Mouse (Mus musculus): ENCODE measurements around the gene Kif20b.

Gene Kif20b

DNA sequence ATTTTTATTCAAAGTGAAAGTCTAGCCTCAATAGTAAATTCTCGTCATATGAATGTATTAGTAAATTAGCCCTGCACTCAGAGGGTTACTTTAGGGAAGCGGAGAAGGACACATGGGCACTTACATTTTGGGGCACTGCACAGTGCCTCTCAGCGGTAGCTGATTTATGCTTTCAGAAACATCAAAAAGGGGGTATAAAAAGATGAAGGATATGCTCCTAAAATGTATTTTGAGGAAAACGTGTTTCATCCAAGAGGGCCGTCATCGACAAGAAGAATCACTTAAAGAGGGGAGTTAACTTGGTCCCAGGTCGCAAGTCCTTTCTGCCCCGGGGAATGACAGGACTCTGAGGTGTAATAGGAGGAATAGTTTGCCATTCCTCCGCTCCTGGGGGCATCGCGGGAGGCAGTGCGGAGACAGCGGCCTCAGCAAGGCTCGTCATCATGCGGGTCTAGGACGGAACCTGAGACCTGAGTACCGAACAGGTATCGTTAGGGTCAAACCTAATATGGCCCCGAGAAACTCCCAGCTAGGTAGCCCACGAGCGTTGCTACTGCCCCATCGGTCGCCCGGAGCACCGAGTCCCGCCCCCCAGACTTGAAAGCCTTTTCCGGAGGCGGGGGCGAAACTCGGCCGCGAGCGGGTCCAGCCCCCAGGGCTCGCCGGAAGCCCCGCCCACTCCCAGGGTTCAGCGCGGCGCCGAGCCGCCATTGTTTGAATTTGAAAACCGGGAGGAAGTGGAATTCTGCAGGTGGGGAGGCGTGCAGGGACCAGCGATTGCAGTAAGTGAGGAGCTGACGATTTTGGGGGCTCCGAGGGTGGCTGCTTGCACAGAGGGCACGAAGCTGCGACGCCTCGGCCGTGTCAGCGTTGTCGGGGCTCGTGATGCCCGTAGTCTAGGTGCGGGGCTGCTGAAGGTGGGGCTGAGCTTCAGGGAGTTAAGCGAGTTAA is at the start of gene Kif20b:
TSS of gene Kif20b (plus strand) at position 710 of the 951 bp plus-strand sequence.
- peak; percentile 92 for DNase-seq (ENCODE audit: low read depth, low spot score)

DNA sequence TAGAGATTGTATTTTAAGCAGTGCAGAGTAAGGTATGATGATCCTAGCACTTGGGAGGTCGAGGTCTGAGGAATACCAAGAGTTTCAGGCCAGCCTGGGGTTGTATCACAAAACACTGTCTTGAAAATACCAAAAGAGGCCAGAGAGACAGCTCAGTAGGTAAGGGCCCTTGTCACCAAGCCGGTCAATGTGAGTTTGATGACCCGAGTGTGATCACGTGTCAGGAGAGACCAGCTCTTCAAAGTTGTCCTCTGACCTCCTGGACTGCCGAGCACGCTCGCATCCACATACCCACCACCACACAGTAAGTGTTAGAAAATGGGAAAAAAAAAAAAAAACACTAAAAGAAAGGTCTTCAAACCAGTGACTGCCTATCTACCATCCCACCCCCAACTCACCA is 45.5 kb upstream of the Kif20b start:
- DNase-seq (ENCODE audit: low read depth, low spot score) = no peak

DNA sequence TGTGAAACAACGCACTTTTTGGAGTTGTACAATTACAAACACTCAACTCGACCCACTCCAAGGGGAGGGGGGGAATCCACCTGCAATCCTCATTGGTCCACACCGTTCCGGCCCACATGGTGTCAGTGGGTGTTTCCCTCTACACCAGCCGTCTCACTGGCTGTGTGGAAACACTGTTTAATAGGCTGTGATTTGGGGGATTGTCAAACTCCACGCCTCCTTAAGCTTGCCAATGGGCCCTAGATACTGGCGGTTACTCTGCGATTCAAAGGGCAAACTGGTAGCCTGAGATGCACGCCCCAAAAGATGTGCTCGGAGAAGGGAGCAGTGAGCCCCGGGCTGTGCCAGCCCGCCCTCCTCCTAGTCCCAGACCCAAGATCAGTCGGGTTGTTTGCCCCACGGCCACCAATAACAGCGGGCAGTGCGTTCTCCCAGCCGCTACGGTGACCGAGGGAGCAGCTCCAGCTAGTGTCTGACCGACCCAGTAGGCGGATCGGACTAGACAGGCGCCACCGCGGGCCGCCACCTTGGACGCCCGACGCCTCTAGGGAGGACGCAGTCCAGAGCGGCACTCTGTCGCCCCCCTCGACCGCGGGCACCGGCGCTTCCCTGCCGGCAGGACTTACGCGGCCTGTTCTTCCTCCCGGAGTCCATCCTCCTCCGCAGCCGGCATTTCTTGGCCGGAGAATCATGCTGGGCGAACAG is 44.1 kb upstream of the Kif20b start:
- peak; percentile 86 for DNase-seq (ENCODE audit: low read depth, low spot score)

DNA sequence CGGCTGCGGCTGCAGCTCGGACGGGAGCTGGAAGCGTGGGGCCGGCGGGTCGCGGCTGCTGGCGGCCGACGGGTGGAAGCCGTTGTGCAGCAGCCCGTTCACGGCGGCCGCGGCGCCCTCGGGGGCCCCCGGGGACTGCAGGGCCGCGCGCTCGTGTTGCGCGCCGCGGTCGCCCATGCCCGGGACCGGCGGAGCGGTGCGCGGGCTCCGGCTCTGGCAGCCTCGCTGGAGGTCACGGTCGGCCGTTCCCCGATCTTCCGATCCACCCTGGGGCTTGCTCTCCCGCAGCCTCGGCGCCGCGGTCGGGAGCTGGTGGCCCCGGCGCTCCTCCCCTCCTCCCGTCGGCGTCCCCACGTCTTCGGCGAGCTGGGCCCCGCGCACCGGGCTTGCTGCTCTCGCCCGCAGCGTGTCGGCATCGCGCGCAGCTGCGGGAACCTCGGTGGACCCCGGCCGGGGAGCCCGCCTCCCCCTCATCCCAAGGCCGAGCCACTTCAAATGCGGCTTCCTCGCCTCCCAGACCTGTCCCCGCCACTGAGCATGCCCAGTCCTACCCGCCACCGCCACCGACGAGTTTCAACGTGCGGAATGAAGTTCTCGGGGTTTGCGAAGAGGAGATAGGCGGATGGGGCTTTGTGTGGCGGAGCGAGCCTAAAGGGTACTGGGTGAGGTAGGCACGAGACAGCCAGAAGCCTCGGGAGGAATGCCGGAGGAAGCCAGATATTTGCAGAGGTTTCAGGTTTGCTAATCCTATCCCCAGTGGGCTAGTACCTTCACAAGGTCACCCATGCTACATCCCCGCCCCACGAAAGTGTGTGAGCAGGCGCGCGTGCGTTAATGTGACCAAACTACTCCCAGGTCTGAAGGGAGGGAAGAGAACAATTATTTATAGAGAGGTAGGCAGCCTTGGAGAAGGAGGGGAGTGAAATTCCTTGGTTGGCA is 43.3 kb upstream of the Kif20b start, which contains the start of gene Pank1:
TSS of gene Pank1 (minus strand) at position 853 of the 939 bp plus-strand sequence.
- peak; percentile 55 for DNase-seq (ENCODE audit: low read depth, low spot score)

GRCm38 (mm10) chr19:34879624-34880023 is 42.5 kb upstream of the Kif20b start:
- no peak for DNase-seq (ENCODE audit: low read depth, low spot score)

DNA sequence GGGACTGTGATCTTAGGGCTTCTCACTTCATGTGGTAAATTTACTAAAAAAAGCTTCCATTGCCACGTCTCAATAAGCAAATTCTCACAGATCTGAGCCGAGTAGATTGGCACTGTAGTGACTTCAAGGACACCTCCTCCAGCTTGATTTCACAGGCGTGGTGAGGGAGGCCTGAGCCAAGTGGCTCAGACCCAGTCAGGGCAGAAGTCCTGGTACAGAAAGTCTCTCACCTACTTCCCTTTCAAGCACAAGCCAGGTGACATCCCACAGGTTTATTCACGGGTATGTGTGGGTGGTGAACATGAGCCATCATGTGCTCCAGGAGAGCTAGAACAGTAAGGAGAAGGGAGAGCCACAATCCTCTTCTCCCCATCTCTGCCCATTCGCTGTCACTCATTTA is 41.0 kb upstream of the Kif20b start:
- DNase-seq (ENCODE audit: low read depth, low spot score) = no peak

DNA sequence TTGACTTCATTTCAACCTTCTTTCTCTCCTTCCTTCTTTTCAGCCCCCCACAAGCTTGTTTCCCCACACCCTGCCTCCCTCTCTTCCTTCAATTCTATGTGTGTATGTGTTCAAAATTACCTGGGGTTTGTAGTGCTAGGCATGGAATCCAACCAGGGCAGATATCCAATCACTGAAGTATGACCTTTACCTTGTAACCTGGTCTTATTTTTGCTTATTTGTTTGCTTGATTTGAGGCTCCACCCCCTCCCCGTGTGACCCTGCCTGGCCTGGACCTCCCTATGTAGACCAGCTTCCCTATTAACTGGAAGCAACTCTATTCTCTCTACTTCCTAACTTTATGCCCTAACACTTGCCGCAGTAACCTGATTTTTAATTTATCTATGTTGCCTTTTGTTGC is 39.7 kb upstream of the Kif20b start:
- DNase-seq (ENCODE audit: low read depth, low spot score) = no peak

- DNase-seq (ENCODE audit: low read depth, low spot score) = no peak
Observed at GRCm38 (mm10) chr19:34883526-34884224, 38.5 kb upstream of the Kif20b start.

- DNase-seq (ENCODE audit: low read depth, low spot score) = no peak
Observed at GRCm38 (mm10) chr19:34886324-34886723, 35.8 kb upstream of the Kif20b start.

DNA sequence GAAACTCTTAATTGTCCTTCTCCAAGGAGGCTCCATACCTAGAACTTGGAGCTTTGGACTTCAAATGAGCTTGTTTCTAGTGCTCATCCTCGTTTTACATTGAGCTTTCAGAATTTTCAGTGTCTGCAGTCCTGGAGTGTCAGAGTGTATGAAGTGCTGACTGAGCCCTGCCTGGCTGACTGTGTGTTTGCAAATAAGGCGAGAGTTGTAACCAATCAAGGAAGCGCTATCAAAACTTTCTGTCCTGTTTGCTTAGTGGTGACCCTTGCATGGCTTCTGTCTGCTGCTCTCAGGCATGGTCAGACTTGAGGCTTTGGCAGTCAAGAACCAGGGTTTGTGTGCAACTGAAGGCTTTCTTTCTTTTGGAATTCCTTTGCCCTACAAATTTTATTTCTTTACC is 31.2 kb upstream of the Kif20b start:
- DNase-seq (ENCODE audit: low read depth, low spot score) = no peak

DNA sequence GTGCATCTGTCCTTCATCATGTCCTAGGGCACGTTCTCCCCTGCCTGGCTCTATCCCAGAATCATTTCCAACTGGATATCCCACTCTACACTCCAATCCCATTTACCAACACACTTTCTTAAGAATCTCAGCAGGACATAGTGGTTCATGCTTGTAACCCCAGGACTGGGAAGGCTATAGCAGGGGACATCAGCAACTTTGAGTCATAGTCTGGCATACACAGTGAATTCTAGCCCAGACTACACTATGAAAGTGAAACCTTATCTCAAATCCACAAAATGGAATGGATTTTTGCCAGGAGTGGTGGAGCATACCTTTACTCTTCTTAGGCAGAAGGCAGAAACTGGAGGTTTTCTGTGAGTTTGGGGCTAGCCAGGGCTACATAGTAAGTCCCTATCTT is 30.6 kb upstream of the Kif20b start:
- no peak for DNase-seq (ENCODE audit: low read depth, low spot score)

- DNase-seq (ENCODE audit: low read depth, low spot score) = no peak
Observed at GRCm38 (mm10) chr19:34895082-34895481, 27.1 kb upstream of the Kif20b start.

GRCm38 (mm10) chr19:34897082-34897965 is 24.8 kb upstream of the Kif20b start:
- no peak for DNase-seq (ENCODE audit: low read depth, low spot score)

GRCm38 (mm10) chr19:34898941-34899340 is 23.2 kb upstream of the Kif20b start:
- no peak for DNase-seq (ENCODE audit: low read depth, low spot score)

DNA sequence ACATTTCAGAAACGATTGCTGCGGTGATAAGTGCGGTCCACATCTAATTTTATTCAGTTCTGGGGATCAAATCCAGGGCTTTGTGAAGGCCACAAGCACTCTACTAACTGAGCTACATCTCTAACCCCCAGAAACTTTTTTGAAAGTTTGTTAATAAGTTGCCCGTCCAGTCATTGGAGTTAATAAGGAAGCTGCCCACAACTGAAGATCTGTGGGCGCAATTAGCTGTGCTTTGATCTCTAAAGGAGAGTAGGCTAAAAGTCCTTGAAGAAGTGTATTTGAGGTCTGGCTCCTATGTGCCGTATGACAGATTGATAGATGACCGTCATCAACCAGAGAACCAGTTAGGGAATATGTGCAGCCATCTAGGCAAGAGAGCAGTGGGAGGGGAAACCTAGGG is 20.9 kb upstream of the Kif20b start:
- no peak for DNase-seq (ENCODE audit: low read depth, low spot score)

DNA sequence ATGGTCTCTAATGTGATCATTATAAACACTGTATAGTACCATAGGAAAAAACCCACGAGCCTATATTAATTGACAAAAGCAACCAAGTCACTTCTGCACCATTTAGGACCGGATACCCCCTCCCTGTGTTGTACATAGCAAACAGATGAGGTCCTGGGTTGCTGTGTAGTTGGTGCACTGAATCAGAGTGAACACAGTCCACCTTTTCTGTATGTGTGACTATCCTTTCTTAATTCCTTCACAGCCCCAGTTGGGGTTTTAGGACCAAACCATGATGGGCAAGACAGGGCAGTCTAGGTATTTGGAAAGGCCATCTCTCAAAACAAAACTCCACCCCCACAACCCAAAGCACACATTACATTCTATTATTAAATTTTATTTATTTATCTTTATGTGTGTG is 20.4 kb upstream of the Kif20b start:
- DNase-seq (ENCODE audit: low read depth, low spot score) = no peak

DNA sequence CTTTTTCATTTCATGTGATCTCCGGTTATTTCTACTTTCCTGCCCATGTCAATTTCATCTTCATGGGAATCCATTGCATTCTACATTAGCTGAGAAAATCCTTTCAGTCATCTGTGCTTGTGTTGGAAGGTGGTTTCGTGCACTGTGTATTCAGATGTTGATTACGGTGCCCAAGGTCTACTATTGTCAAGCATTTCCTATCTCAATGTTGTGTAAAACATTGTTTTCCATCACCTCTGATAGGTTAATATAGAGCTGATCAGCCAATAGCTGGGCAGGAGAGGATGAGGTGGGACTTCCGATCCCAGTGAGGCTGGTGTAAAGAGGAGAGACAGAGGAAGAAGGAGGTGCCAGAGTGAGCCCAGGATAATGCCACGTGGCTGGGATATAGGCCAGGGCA is 18.1 kb upstream of the Kif20b start:
- no peak for DNase-seq (ENCODE audit: low read depth, low spot score)

- no peak for DNase-seq (ENCODE audit: low read depth, low spot score)
Observed at GRCm38 (mm10) chr19:34905424-34905823, 16.7 kb upstream of the Kif20b start.

DNA sequence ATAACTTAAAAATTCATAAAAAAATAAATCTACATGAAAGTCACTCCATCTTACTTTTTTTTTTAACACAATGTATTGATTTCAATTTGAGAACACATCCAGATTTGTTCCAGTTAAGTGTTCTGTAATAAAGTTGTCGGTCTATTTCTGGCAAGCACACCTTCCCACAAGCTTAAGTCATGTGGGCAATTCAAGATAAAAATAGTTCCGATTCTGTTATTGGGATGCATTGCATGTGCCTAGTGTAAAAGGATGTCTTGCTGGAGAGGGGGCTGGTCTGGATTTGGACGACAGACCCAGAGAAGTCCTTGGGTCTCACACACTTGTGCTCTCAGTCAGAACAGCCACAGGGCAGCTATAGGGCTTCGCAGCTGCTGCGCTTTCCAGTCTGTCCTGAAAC is 15.4 kb upstream of the Kif20b start:
- no peak for DNase-seq (ENCODE audit: low read depth, low spot score)

- no peak for DNase-seq (ENCODE audit: low read depth, low spot score)
Observed at GRCm38 (mm10) chr19:34912366-34912765, 9.8 kb upstream of the Kif20b start.

Measured in CD4-positive helper T cell, adult 2 months (primary cell).